Mouse (Mus musculus) olfactory bulb, adult 2 months (tissue): Measurements from ENCODE around the gene Rab20.

Experiments used
- CTCF ChIP-seq: fragments of 200-500 bp; IDR thresholded peaks from 2 replicates; pipeline ENCODE4 v1.5.1; 2012; ENCODE audit warnings: low read depth, mild to moderate bottlenecking, low read length, moderate library complexity; ENCODE audit not compliant: insufficient read depth
- POLR2A ChIP-seq: fragments of 200-500 bp; IDR thresholded peaks from 2 replicates; pipeline ENCODE4 v1.6.1; 2012; ENCODE audit warnings: mild to moderate bottlenecking, low read depth, low read length, moderate library complexity; ENCODE audit not compliant: insufficient read depth

DNA sequence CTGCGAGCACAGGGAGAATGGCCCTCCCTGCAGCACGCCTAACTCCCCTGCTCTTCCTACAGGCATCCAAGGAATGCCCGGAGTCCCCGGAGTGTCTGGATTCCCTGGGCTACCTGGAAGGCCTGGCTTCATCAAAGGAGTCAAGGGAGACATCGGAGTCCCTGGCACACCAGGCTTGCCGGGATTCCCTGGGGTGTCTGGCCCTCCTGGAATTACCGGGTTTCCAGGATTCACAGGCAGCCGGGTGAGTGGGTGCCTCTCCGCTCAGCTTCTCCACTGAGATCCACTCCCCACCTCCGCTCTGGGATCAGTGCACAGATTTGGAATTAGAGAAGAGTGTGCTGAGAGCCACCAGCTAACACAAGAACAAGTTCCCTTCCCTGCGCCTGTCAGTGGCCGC, 40.6 kb downstream of the Rab20 start:
- TF ChIP-seq CTCF (no peak), POLR2A (no peak)
